Mouse (Mus musculus) forelimb bud, embryonic 11.5 days (tissue): ENCODE data around the gene Ttn.

Experiments used
- DNase-seq: peaks from one replicate; pipeline ENCODE4 v3.0.0-alpha.2; 2012; ENCODE audit warnings: low read depth, low spot score

Gene Ttn

GRCm38 (mm10) chr2:76659419-76659818 is 322.9 kb downstream of the Ttn start:
- DNase-seq, result no peak

- DNase-seq, result no peak
Measured at GRCm38 (mm10) chr2:76658551-76658950, 323.8 kb downstream of the Ttn start.

GRCm38 (mm10) chr2:76655982-76656381 is 326.4 kb downstream of the Ttn start:
- peak; percentile 18 for DNase-seq

GRCm38 (mm10) chr2:76655444-76655843 is 326.9 kb downstream of the Ttn start:
- no peak for DNase-seq

- DNase-seq, result no peak
Measured at GRCm38 (mm10) chr2:76654646-76655045, 327.7 kb downstream of the Ttn start.
